Mouse (Mus musculus) frontal cortex, adult (tissue): ENCODE measurements at regions not wholly inside any gene's neighbourhood (a gene's known extent, or its start where the extent isn't known, plus 50 kb on each side); places are given as distances from the start of the nearest gene placed in this dataset.
"Not testable (repeated sequence)": the region's sequence is repeated elsewhere in the genome, so short reads cannot be mapped to it uniquely, and the experiment has no call there.

Experiments
- ATAC-seq: cut with Nextera tagmentation; 2 replicates; pipeline ENCODE4 v1.9.2; 2017; ENCODE audit warnings: mild to moderate bottlenecking, moderate library complexity, mixed read lengths; ENCODE audit not compliant: low TSS enrichment

DNA sequence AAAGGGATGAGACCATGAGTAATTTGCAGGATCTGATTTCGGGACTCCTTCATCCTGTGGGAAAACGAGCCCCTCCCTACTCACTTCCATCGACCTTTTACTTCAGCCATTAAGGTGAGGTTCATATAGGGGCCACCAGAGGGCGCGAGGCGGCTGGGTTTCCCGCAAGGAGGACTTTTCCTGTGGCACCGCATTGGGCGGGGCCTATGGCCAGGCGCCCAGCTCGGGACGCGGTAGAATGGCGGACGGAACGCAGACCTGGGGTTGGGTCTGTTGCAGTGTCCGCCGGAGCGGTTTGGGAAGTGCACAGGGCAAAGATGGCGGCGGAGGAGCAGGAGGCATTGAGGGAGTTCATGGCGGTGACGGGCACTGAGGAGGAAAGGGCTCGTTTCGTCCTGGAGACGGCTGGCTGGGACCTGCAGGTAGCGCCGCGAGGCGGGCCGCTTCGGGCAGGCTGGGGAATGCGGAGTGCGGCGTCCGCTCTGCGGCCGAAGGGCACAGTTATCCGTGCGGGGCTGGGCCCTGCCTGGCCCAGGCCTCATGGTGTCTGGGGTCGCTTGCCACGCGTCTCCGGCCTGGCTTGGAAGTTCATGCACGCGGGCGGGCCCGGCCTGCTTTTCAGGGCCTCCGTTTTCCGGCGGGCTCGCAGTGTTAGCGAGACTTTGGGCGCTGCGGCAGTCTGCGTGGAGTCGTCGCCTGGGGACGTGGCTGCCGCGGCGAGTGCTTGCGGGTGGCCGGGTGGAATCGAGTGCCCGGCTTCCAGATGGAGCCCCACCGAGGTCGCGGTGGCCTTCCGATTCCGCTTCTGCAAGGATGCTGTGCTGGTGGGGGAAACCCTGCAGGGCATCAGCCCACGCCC, 219.1 kb downstream of the Gm31371 start:
- peak; percentile 99 for ATAC-seq

DNA sequence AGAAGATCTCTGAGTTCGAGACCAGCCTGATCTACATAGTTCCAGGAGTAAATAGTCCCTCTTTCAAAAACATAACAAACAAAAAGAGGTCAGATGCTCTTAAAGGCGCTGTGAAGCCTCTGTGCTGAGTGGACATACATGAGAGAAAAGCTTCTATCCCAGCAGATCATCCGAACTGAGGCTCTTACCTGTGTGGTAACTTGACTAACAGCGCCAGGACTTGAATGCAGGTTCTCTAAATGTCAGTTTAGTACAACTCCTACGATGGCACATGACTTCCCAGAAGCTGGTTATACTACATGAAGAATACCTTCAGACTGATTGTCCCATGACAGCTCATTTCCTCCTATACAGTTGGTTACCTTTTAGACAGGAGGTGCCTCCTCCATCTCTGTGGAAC, 220.4 kb downstream of the Gm31371 start:
- not testable (repeated sequence) for ATAC-seq

DNA sequence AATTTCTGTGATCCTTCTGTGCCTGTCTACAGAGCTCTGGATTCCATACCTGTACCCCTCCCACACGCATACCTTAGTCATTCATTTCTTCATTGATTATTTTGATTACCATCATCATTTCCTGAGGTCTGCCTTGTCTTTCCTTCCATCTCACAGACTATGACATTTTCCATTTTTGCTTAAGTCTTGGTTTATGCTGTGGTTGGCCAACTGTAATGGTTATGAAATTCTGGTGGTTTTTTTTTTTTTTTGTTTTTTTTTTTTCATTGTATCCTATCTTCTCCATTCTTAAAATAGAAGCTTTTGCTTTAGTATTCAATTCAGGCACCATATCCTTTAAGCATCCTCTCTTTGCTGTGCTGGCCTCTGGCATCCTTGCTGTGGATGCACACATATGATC, 227.4 kb downstream of the Gm15319 start:
- ATAC-seq, result not testable (repeated sequence)

GRCm38 (mm10) chr8:20145436-20145835, 217.6 kb downstream of the Gm15319 start:
- ATAC-seq, result not testable (repeated sequence)

GRCm38 (mm10) chr8:20151317-20152047, 211.5 kb downstream of the Gm15319 start:
- not testable (repeated sequence) for ATAC-seq

DNA sequence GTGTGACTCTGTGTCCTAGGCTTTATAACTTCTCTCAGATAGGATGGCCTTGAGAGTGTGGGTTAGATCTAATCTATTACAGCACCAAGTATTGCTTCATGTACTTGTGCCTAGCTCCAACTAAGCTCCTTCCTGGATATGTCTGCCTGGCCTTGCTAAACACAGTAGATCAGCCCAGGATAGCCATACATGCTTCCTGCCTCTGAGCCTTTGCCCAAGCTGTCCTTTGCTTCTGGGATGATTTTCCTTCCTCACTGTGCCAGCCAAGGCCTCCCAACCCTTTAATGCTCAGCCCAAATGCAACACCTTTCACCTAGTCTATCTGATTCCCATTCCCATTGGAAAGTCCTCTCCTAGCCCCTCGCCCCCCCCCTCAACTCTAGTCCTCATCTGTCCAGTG, 208.9 kb downstream of the Gm15319 start:
- not testable (repeated sequence) for ATAC-seq
